Mouse (Mus musculus) pancreas, adult 10 weeks (tissue): ENCODE data around the gene Ttl. TPM values are rescaled to one million over a fixed set of nuclear protein-coding genes. Genes with fewer than 3 reads are reported as not detected.

Source experiments
- polyA plus RNA-seq: library from polyadenylated mRNA; stranded (reverse); fragments of 350-450 nt; fragmentation: Illumina TruSeq; extraction: RNeasy Lipid Tissue Mini Kit (QIAGEN cat#74804); gene quantifications from one replicate; pipeline ENCODE4 v1.2.3, GENCODE M21; 2015; ENCODE audit warnings: low read depth, low replicate concordance; ENCODE audit not compliant: insufficient read depth

The Ttl gene
- polyA plus RNA-seq = 2.0 TPM

GRCm38 (mm10) chr2:129065437-129066282, at the start of gene Ttl:
Gene Ttl (plus strand): TSS chr2:129065942.

DNA sequence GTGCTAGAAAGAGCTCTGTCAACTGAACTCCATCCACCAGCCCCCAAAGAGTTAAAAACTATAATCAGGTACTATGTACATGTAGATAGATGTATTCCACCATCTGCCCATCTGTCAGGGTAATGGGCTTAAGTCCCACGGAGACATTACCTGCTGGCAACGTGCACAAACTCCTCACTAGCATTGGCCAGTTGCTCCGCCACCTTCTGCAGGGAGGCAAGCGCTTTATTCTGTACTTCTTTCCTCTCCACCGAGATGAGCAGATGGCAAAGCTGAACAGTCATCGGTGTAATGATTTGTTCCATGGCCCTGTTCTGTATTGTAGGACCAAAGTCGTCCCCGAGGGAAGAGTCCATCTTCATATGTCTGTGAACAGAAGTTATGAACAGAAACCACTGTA, 17.9 kb upstream of the Ttl start, which contains the start of gene Vinac1:
Vinac1 (minus strand) TSS at position 362 of the 400 bp plus-strand sequence.

DNA sequence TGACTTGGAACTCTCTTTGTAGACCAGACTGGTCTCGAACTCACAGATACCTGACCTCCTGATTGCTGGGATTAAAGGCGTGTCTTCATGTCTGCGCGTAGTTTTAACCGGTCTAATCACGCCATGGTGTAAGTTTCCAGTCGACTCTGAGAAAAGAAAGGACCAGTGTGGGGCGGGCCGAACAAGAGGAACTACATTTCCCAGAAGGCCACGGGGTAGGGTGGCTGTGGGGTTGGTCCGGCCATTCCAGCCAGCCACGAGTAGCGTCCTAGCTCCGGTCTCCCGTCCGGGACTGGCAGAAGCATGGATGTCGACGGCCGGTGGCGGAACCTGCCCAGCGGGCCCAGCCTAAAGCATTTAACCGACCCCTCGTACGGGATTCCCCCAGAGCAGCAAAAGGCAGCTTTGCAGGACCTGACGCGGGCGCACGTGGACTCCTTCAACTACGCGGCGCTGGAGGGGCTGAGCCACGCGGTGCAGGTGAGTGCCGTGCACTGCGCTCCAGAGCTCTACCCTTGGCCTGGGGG, 35.1 kb downstream of the Ttl start, which contains the start of gene Polr1b:
Polr1b (plus strand) TSS at position 212 of the 527 bp plus-strand sequence.

DNA sequence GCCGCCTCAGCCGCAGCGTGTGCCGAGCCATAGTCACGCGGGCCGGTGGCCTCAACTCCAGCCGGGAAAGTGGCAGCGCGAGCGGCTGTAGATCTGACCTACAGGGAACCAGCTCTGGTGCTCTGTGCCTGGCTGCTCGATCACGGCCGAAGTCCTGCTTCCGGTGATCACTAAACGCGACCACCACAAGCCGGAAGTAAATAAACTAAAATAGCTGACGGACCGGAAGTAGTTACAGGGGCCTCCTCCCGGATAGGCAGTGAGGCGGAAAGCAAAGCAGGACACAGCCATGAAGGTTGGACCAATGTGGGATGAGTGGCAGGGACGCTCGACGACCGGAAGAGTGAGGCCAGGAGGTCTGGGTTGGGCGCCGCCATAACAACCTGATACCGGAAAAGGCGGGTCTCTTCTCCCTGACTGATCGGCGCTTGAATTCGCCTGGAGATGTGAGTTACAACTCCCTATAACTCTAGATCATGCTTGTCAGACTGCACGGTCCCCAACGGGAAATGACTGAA, 63.7 kb downstream of the Ttl start, which contains the start of gene Chchd5:
Chchd5 (plus strand) TSS at position 289 of the 518 bp plus-strand sequence.

Other genes with a start within 250 kb of the Ttl start
- 10.0 TPM for gene Tmem87b, start 247.8 kb upstream of the Ttl start, polyA plus RNA-seq
- gene Fbln7, start 203.0 kb upstream of the Ttl start, polyA plus RNA-seq = 0.46 TPM
- gene Zc3h8, start 121.9 kb upstream of the Ttl start, polyA plus RNA-seq = 1.7 TPM
- gene Zc3h6, start 98.5 kb upstream of the Ttl start, polyA plus RNA-seq = 1.1 TPM
- 2.0 TPM for gene Gm10762, start 98.2 kb upstream of the Ttl start, polyA plus RNA-seq
- not detected for gene Vinac1, start 17.8 kb upstream of the Ttl start, polyA plus RNA-seq
- 7.0 TPM for gene Polr1b, start 35.1 kb downstream of the Ttl start, polyA plus RNA-seq
- 6.9 TPM for gene Chchd5, start 63.8 kb downstream of the Ttl start, polyA plus RNA-seq
- gene Slc20a1, start 132.8 kb downstream of the Ttl start, polyA plus RNA-seq = 5.1 TPM
- 0.26 TPM for gene Ckap2l, start 231.3 kb downstream of the Ttl start, polyA plus RNA-seq
- gene Il1a, start 244.0 kb downstream of the Ttl start, polyA plus RNA-seq = not detected